Mouse (Mus musculus): ENCODE data around the gene Dcpp2. TPM values are rescaled to one million over a fixed set of nuclear protein-coding genes. Genes with fewer than 3 reads are reported as not detected.
"Not testable (repeated sequence)": the region's sequence is repeated elsewhere in the genome, so short reads cannot be mapped to it uniquely, and the experiment has no call there.

Dcpp2 gene
- polyA plus RNA-seq, 1 experiment from 2014 or later: not detected

- peak overlapping the region; percentile 53 for H3K4me3 ChIP-seq (ENCODE audit: low read length)
- 0% methylated on average over 29 of the region's 29 CpGs for WGBS
- no peaks in the 10 kb centered on the region for H3K27me3 ChIP-seq (ENCODE audit: insufficient read depth, low read length)
- peak; percentile 99 for ATAC-seq (ENCODE audit: low FRiP score, low TSS enrichment)
- peak overlapping the region; percentile 67 for H3K4me2 ChIP-seq (replicated peaks; ENCODE audit: low read depth, low read length)
- H3K9me3 ChIP-seq (ENCODE audit: low read length): no peaks in the 10 kb centered on the region
- H3K9ac ChIP-seq (replicated peaks; ENCODE audit: low read length): peak overlapping the region; percentile 77
- H3K4me1 ChIP-seq (ENCODE audit: insufficient read depth, low read length): peaks cover 7% of the 10 kb centered on the region
- H3K27ac ChIP-seq (ENCODE audit: low read length): peak overlapping the region; percentile 91
- H3K36me3 ChIP-seq (ENCODE audit: insufficient read depth, low read length): no peaks in the 10 kb centered on the region
Measured at GRCm38 (mm10) chr17:23924531-23925007, 43.9 kb downstream of the Dcpp2 start.

- WGBS: 0% methylated on average over 14 of the region's 14 CpGs
- Histone ChIP-seq H3K4me2 (replicated peaks; ENCODE audit: low read depth, low read length) (peak overlapping the region; percentile 67), H3K4me3 (ENCODE audit: low read length) (peak overlapping the region; percentile 53), H3K36me3 (ENCODE audit: insufficient read depth, low read length) (no peaks in the 10 kb centered on the region), H3K27me3 (ENCODE audit: insufficient read depth, low read length) (no peaks in the 10 kb centered on the region), H3K27ac (ENCODE audit: low read length) (peak overlapping the region; percentile 91), H3K9me3 (ENCODE audit: low read length) (no peaks in the 10 kb centered on the region), H3K4me1 (ENCODE audit: insufficient read depth, low read length) (peaks cover 7% of the 10 kb centered on the region), H3K9ac (replicated peaks; ENCODE audit: low read length) (peak overlapping the region; percentile 77)
- ATAC-seq (ENCODE audit: low FRiP score, low TSS enrichment): peak; percentile 85
Measured at GRCm38 (mm10) chr17:23925090-23925493, 44.4 kb downstream of the Dcpp2 start.

GRCm38 (mm10) chr17:23931157-23931556 lies 50.5 kb downstream of the Dcpp2 start:
- no peaks in the 10 kb centered on the region for H3K27me3 ChIP-seq (ENCODE audit: insufficient read depth, low read length)
- no peak overlapping the region for H3K9ac ChIP-seq (replicated peaks; ENCODE audit: low read length)
- no peak overlapping the region for H3K4me3 ChIP-seq (ENCODE audit: low read length)
- H3K27ac ChIP-seq (ENCODE audit: low read length): no peak overlapping the region
- no peaks in the 10 kb centered on the region for H3K9me3 ChIP-seq (ENCODE audit: low read length)
- no peak for ATAC-seq (ENCODE audit: low FRiP score, low TSS enrichment)
- WGBS: 74% methylated on average over 5 of the region's 5 CpGs
- no peak overlapping the region for H3K4me2 ChIP-seq (replicated peaks; ENCODE audit: low read depth, low read length)
- no peaks in the 10 kb centered on the region for H3K36me3 ChIP-seq (ENCODE audit: insufficient read depth, low read length)
- H3K4me1 ChIP-seq (ENCODE audit: insufficient read depth, low read length): no peaks in the 10 kb centered on the region

GRCm38 (mm10) chr17:23941372-23941771 lies 60.7 kb downstream of the Dcpp2 start, which contains the start of gene Sbp:
Gene Sbp, plus strand, starts transcription at chr17:23941672.
- no peak within 1 kb of the TSS for H3K4me2 ChIP-seq (replicated peaks; ENCODE audit: low read depth, low read length)
- no peak within 1 kb of the TSS for H3K27ac ChIP-seq (ENCODE audit: low read length)
- no peak within 1 kb of the TSS for H3K9ac ChIP-seq (replicated peaks; ENCODE audit: low read length)
- H3K4me1 ChIP-seq (ENCODE audit: insufficient read depth, low read length): no peaks in the 10 kb centered on the region
- H3K9me3 ChIP-seq (ENCODE audit: low read length): no peaks in the 10 kb centered on the region
- H3K4me3 ChIP-seq (ENCODE audit: low read length): no peak within 1 kb of the TSS
- no peaks in the 10 kb centered on the region for H3K27me3 ChIP-seq (ENCODE audit: insufficient read depth, low read length)
- no peaks in the 10 kb centered on the region for H3K36me3 ChIP-seq (ENCODE audit: insufficient read depth, low read length)
- ATAC-seq (ENCODE audit: low FRiP score, low TSS enrichment): no peak

- not testable (repeated sequence) for H3K4me2 ChIP-seq (replicated peaks; ENCODE audit: low read depth, low read length); H3K4me3 ChIP-seq (ENCODE audit: low read length); H3K4me1 ChIP-seq (ENCODE audit: insufficient read depth, low read length); H3K27ac ChIP-seq (ENCODE audit: low read length); H3K9ac ChIP-seq (replicated peaks; ENCODE audit: low read length); ATAC-seq (ENCODE audit: low FRiP score, low TSS enrichment); H3K36me3 ChIP-seq (ENCODE audit: insufficient read depth, low read length); H3K9me3 ChIP-seq (ENCODE audit: low read length); H3K27me3 ChIP-seq (ENCODE audit: insufficient read depth, low read length)
- whole genome bisulfite sequencing: 86% methylated on average over 4 of the region's 4 CpGs
Measured at GRCm38 (mm10) chr17:23947486-23947885, 66.8 kb downstream of the Dcpp2 start.

- WGBS: 68% methylated on average over 2 of the region's 2 CpGs
- Histone ChIP-seq H3K4me3 (ENCODE audit: low read length) (no peak overlapping the region), H3K27me3 (ENCODE audit: insufficient read depth, low read length) (no peaks in the 10 kb centered on the region), H3K4me1 (ENCODE audit: insufficient read depth, low read length) (no peaks in the 10 kb centered on the region), H3K27ac (ENCODE audit: low read length) (no peak overlapping the region), H3K9me3 (ENCODE audit: low read length) (no peaks in the 10 kb centered on the region), H3K4me2 (replicated peaks; ENCODE audit: low read depth, low read length) (no peak overlapping the region), H3K9ac (replicated peaks; ENCODE audit: low read length) (no peak overlapping the region), H3K36me3 (ENCODE audit: insufficient read depth, low read length) (no peaks in the 10 kb centered on the region)
- no peak for ATAC-seq (ENCODE audit: low FRiP score, low TSS enrichment)
Measured at GRCm38 (mm10) chr17:23949068-23949467, 68.4 kb downstream of the Dcpp2 start.

Other genes with a start within 250 kb of the Dcpp2 start
- gene Mmp25, start 235.6 kb upstream of the Dcpp2 start, polyA plus RNA-seq (2015; fragmentation: Nextera tagmentation; extraction: Ambion mirVana): 1.1 and 1.2 TPM in 2 replicates
- gene Bicdl2, start 220.4 kb upstream of the Dcpp2 start, polyA plus RNA-seq (2015; fragmentation: Nextera tagmentation; extraction: Ambion mirVana): 1.7 and 2.0 TPM in 2 replicates
- gene Hcfc1r1, start 207.3 kb upstream of the Dcpp2 start, polyA plus RNA-seq (2015; fragmentation: Nextera tagmentation; extraction: Ambion mirVana): 73.4 and 83.7 TPM in 2 replicates
- 59.8 and 65.5 TPM in 2 replicates for gene Thoc6, start 207.0 kb upstream of the Dcpp2 start, polyA plus RNA-seq (2015; fragmentation: Nextera tagmentation; extraction: Ambion mirVana)
- gene Tnfrsf12a, start 203.4 kb upstream of the Dcpp2 start, polyA plus RNA-seq (2015; fragmentation: Nextera tagmentation; extraction: Ambion mirVana): 28.9 and 31.2 TPM in 2 replicates
- 242 and 253 TPM in 2 replicates for gene Cldn6, start 201.6 kb upstream of the Dcpp2 start, polyA plus RNA-seq (2015; fragmentation: Nextera tagmentation; extraction: Ambion mirVana)
- gene Cldn9, start 196.9 kb upstream of the Dcpp2 start, polyA plus RNA-seq (2015; fragmentation: Nextera tagmentation; extraction: Ambion mirVana): 60.0 and 63.5 TPM in 2 replicates
- 0.15 and 0.61 TPM in 2 replicates for gene 1520401A03Rik, start 158.1 kb upstream of the Dcpp2 start, polyA plus RNA-seq (2015; fragmentation: Nextera tagmentation; extraction: Ambion mirVana)
- 53.0 and 56.2 TPM in 2 replicates for gene Pkmyt1, start 154.5 kb upstream of the Dcpp2 start, polyA plus RNA-seq (2015; fragmentation: Nextera tagmentation; extraction: Ambion mirVana)
- gene Paqr4, start 140.0 kb upstream of the Dcpp2 start, polyA plus RNA-seq (2015; fragmentation: Nextera tagmentation; extraction: Ambion mirVana): 22.9 and 25.4 TPM in 2 replicates
- 0.81 and 1.3 TPM in 2 replicates for gene Kremen2, start 135.0 kb upstream of the Dcpp2 start, polyA plus RNA-seq (2015; fragmentation: Nextera tagmentation; extraction: Ambion mirVana)
- 101 and 104 TPM in 2 replicates for gene Flywch1, start 109.3 kb upstream of the Dcpp2 start, polyA plus RNA-seq (2015; fragmentation: Nextera tagmentation; extraction: Ambion mirVana)
- gene Flywch2, start 94.8 kb upstream of the Dcpp2 start, polyA plus RNA-seq (2015; fragmentation: Nextera tagmentation; extraction: Ambion mirVana): 31.7 and 35.0 TPM in 2 replicates
- 411 and 514 TPM in 2 replicates for gene Srrm2, start 90.3 kb upstream of the Dcpp2 start, polyA plus RNA-seq (2015; fragmentation: Nextera tagmentation; extraction: Ambion mirVana)
- 954 and 966 TPM in 2 replicates for gene Elob, start 51.7 kb upstream of the Dcpp2 start, polyA plus RNA-seq (2015; fragmentation: Nextera tagmentation; extraction: Ambion mirVana)
- not detected in 2 replicates for gene Prss33, start 44.8 kb upstream of the Dcpp2 start, polyA plus RNA-seq (2015; fragmentation: Nextera tagmentation; extraction: Ambion mirVana)
- not detected in 2 replicates for gene Prss32, start 37.0 kb upstream of the Dcpp2 start, polyA plus RNA-seq (2015; fragmentation: Nextera tagmentation; extraction: Ambion mirVana)
- 3.5 and 4.1 TPM in 2 replicates for gene Prss41, start 36.7 kb upstream of the Dcpp2 start, polyA plus RNA-seq (2015; fragmentation: Nextera tagmentation; extraction: Ambion mirVana)
- not detected in 2 replicates for gene Prss21, start 12.8 kb upstream of the Dcpp2 start, polyA plus RNA-seq (2015; fragmentation: Nextera tagmentation; extraction: Ambion mirVana)
- gene Dcpp1, start within 50 bp of the Dcpp2 start, polyA plus RNA-seq (2015; fragmentation: Nextera tagmentation; extraction: Ambion mirVana): not detected in 2 replicates
- not detected in 2 replicates for gene Dcpp3, start 36.6 kb downstream of the Dcpp2 start, polyA plus RNA-seq (2015; fragmentation: Nextera tagmentation; extraction: Ambion mirVana)
- not detected in 2 replicates for gene Sbp, start 60.8 kb downstream of the Dcpp2 start, polyA plus RNA-seq (2015; fragmentation: Nextera tagmentation; extraction: Ambion mirVana)
- gene Sbpl, start 74.4 kb downstream of the Dcpp2 start, polyA plus RNA-seq (2015; fragmentation: Nextera tagmentation; extraction: Ambion mirVana): not detected in 2 replicates
- 0.14 and 0.23 TPM in 2 replicates for gene Prss30, start 99.7 kb downstream of the Dcpp2 start, polyA plus RNA-seq (2015; fragmentation: Nextera tagmentation; extraction: Ambion mirVana)
- gene Prss22, start 117.2 kb downstream of the Dcpp2 start, polyA plus RNA-seq (2015; fragmentation: Nextera tagmentation; extraction: Ambion mirVana): 0.39 and 0.82 TPM in 2 replicates
- 0.23 and 0.37 TPM in 2 replicates for gene Prss27, start 157.3 kb downstream of the Dcpp2 start, polyA plus RNA-seq (2015; fragmentation: Nextera tagmentation; extraction: Ambion mirVana)
- 63.3 and 68.0 TPM in 2 replicates for gene Kctd5, start 192.6 kb downstream of the Dcpp2 start, polyA plus RNA-seq (2015; fragmentation: Nextera tagmentation; extraction: Ambion mirVana)